Mouse (Mus musculus) embryonic facial prominence, embryonic 13.5 days (tissue): ENCODE data around the gene Dnah7c. TPM values are rescaled to one million over a fixed set of nuclear protein-coding genes. Genes with fewer than 3 reads are reported as not detected.

Experiments
- ATAC-seq: fragments of 200-750 bp; cut with Nextera tagmentation; 2 replicates; pipeline ENCODE4 v1.8.0; 2017; ENCODE audit warnings: low read depth; ENCODE audit not compliant: insufficient number of reproducible peaks, insufficient read depth, low FRiP score, low TSS enrichment
- H3K27ac ChIP-seq: fragments of 300-500 bp; sonication (generic); 2 replicates; pipeline ENCODE4 v1.5.1; 2015; ENCODE audit warnings: moderate library complexity, mild to moderate bottlenecking, inconsistent platforms
- H3K27me3 ChIP-seq: fragments of 300-500 bp; sonication (generic); 2 replicates; pipeline ENCODE4 v1.6.1; 2015; ENCODE audit warnings: mild to moderate bottlenecking, inconsistent platforms
- H3K36me3 ChIP-seq: fragments of 300-500 bp; sonication (generic); 2 replicates; pipeline ENCODE4 v1.6.1; 2015; ENCODE audit warnings: mild to moderate bottlenecking, inconsistent platforms
- H3K4me1 ChIP-seq: fragments of 300-500 bp; sonication (generic); 2 replicates; pipeline ENCODE4 v1.6.1; 2015; ENCODE audit warnings: inconsistent platforms
- H3K4me2 ChIP-seq: fragments of 300-500 bp; sonication (generic); 2 replicates; pipeline ENCODE4 v1.6.1; 2015; ENCODE audit warnings: moderate library complexity, mild to moderate bottlenecking, inconsistent platforms
- H3K4me3 ChIP-seq: fragments of 300-500 bp; sonication (generic); 2 replicates; pipeline ENCODE4 v1.5.1; 2015; ENCODE audit warnings: mild to moderate bottlenecking, inconsistent platforms
- H3K9ac ChIP-seq: fragments of 300-500 bp; sonication (generic); 2 replicates; pipeline ENCODE4 v1.6.1; 2015; ENCODE audit warnings: mild to moderate bottlenecking, inconsistent platforms
- H3K9me3 ChIP-seq: fragments of 300-500 bp; sonication (generic); 2 replicates; pipeline ENCODE4 v1.6.1; 2016; ENCODE audit warnings: inconsistent platforms
- WGBS: fragments of 180-500 bp; shearing (Covaris S2); methylation state at CpG from one replicate; pipeline ENCODE4 v1.1.7; 2015; ENCODE audit warnings: mixed read lengths; 5-methylcytosine and 5-hydroxymethylcytosine counted together
- polyA plus RNA-seq: library from polyadenylated mRNA; unstranded; fragments of >200 nt; fragmentation: Nextera tagmentation; extraction: Ambion mirVana; gene quantifications from 2 replicates; pipeline ENCODE4 v1.2.1, GENCODE M21; 2015

The Dnah7c gene
- polyA plus RNA-seq, 1 experiment from 2014 or later = 0.11 TPM

- no peak for ATAC-seq
- Histone ChIP-seq H3K4me1 (no peaks in the 10 kb centered on the region), H3K27ac (no peak overlapping the region), H3K9me3 (no peaks in the 10 kb centered on the region), H3K9ac (no peak overlapping the region), H3K27me3 (no peaks in the 10 kb centered on the region), H3K4me3 (no peak overlapping the region), H3K36me3 (peaks cover 35% of the 10 kb centered on the region), H3K4me2 (no peak overlapping the region)
- 94% methylated on average over 5 of the region's 5 CpGs for WGBS
These were observed 406.5 kb downstream of the Dnah7c start for GRCm38 (mm10) chr1:46831927-46832326.

GRCm38 (mm10) chr1:46843406-46843805, 418.0 kb downstream of the Dnah7c start:
- no peaks in the 10 kb centered on the region for H3K9me3 ChIP-seq
- 82% methylated on average over 4 of the region's 4 CpGs for WGBS
- no peaks in the 10 kb centered on the region for H3K36me3 ChIP-seq
- no peak overlapping the region for H3K9ac ChIP-seq
- ATAC-seq = no peak
- no peak overlapping the region for H3K27ac ChIP-seq
- no peaks in the 10 kb centered on the region for H3K4me1 ChIP-seq
- no peak overlapping the region for H3K4me3 ChIP-seq
- no peaks in the 10 kb centered on the region for H3K27me3 ChIP-seq
- H3K4me2 ChIP-seq = no peak overlapping the region

DNA sequence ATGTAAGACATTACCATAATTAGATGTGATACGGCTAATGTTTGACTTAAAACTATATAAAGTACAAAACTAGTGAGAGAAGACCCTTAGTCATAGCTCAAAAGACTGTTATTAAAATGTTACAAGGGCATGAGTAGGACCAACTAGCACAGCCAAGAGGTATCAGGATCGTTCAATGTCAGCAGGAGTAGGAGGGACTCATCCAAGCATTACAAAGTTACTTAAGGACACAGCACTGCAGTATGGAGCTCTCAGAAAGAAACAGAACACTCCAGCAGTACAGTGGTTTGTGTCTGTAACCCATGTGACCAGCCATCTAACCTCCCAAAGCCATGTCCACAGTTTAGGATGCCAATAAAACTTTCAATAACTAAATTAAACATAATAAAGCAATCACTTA, 418.9 kb downstream of the Dnah7c start:
- ATAC-seq = no peak
- H3K27me3 ChIP-seq = no peaks in the 10 kb centered on the region
- no peaks in the 10 kb centered on the region for H3K9me3 ChIP-seq
- no peak overlapping the region for H3K4me3 ChIP-seq
- no peaks in the 10 kb centered on the region for H3K4me1 ChIP-seq
- no peak overlapping the region for H3K4me2 ChIP-seq
- 83% methylated on average over 2 of the region's 2 CpGs for WGBS
- H3K36me3 ChIP-seq = no peaks in the 10 kb centered on the region
- H3K27ac ChIP-seq = no peak overlapping the region
- no peak overlapping the region for H3K9ac ChIP-seq

DNA sequence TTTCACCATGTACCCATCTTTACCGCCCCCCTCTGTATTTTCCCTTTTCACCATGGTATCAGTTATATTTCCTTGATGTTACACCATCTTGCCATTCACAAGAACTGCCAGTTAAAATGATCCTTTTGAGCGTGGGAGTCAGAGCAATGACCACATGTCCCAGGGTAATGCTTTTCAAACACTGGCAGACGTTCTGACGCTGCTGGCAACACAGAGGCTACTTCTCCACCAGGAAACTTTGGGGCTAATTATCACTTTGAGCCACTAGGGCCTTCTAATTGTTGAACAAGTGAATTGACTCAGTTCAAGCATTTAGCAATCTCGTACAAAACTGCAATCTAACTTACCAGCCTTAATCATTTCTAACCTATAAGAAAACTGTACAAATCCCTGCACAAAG, 419.8 kb downstream of the Dnah7c start:
- H3K27me3 ChIP-seq = no peaks in the 10 kb centered on the region
- H3K9ac ChIP-seq = no peak overlapping the region
- H3K36me3 ChIP-seq = no peaks in the 10 kb centered on the region
- peaks cover 5% of the 10 kb centered on the region; the same call in 1 of the 2 replicates for H3K4me1 ChIP-seq
- H3K4me2 ChIP-seq = no peak overlapping the region
- ATAC-seq = no peak
- no peaks in the 10 kb centered on the region for H3K9me3 ChIP-seq
- no peak overlapping the region for H3K4me3 ChIP-seq
- 53% methylated on average over 5 of the region's 5 CpGs for WGBS
- no peak overlapping the region for H3K27ac ChIP-seq

GRCm38 (mm10) chr1:46849758-46850157, 424.4 kb downstream of the Dnah7c start:
- no peak for ATAC-seq
- WGBS = 63% methylated on average over 1 of the region's 1 CpGs
- H3K4me2 ChIP-seq = peak overlapping the region; percentile 71; the same call in 1 of the 2 replicates
- H3K36me3 ChIP-seq = no peaks in the 10 kb centered on the region
- H3K4me3 ChIP-seq = no peak overlapping the region
- no peak overlapping the region for H3K27ac ChIP-seq
- H3K9me3 ChIP-seq = no peaks in the 10 kb centered on the region
- H3K27me3 ChIP-seq = no peaks in the 10 kb centered on the region
- H3K9ac ChIP-seq = no peak overlapping the region
- H3K4me1 ChIP-seq = peaks cover 22% of the 10 kb centered on the region

- H3K27ac ChIP-seq = peak overlapping the region; percentile 55
- peak overlapping the region; percentile 52; the same call in 1 of the 2 replicates for H3K9ac ChIP-seq
- H3K27me3 ChIP-seq = no peaks in the 10 kb centered on the region
- H3K36me3 ChIP-seq = no peaks in the 10 kb centered on the region
- no peaks in the 10 kb centered on the region for H3K9me3 ChIP-seq
- peak overlapping the region; percentile 84 for H3K4me3 ChIP-seq
- ATAC-seq = no peak
- WGBS = 48% methylated on average over 4 of the region's 4 CpGs
- H3K4me2 ChIP-seq = peak overlapping the region; percentile 71
- H3K4me1 ChIP-seq = peaks cover 23% of the 10 kb centered on the region
These were observed 426.2 kb downstream of the Dnah7c start for GRCm38 (mm10) chr1:46851586-46851985.

- WGBS = 0% methylated on average over 4 of the region's 4 CpGs
- Histone ChIP-seq H3K9ac (peak overlapping the region; percentile 99), H3K4me1 (peaks cover 23% of the 10 kb centered on the region), H3K9me3 (no peaks in the 10 kb centered on the region), H3K4me2 (peak overlapping the region; percentile 71), H3K27me3 (no peaks in the 10 kb centered on the region), H3K4me3 (peak overlapping the region; percentile 84), H3K27ac (peak overlapping the region; percentile 100), H3K36me3 (no peaks in the 10 kb centered on the region)
- ATAC-seq = no peak
These were observed 426.8 kb downstream of the Dnah7c start for GRCm38 (mm10) chr1:46852216-46852599.

- WGBS = under 1% methylated on average over 68 of the region's 75 CpGs
- ATAC-seq = peak; percentile 45
These were observed 427.3 kb downstream of the Dnah7c start for GRCm38 (mm10) chr1:46852600-46853272.

DNA sequence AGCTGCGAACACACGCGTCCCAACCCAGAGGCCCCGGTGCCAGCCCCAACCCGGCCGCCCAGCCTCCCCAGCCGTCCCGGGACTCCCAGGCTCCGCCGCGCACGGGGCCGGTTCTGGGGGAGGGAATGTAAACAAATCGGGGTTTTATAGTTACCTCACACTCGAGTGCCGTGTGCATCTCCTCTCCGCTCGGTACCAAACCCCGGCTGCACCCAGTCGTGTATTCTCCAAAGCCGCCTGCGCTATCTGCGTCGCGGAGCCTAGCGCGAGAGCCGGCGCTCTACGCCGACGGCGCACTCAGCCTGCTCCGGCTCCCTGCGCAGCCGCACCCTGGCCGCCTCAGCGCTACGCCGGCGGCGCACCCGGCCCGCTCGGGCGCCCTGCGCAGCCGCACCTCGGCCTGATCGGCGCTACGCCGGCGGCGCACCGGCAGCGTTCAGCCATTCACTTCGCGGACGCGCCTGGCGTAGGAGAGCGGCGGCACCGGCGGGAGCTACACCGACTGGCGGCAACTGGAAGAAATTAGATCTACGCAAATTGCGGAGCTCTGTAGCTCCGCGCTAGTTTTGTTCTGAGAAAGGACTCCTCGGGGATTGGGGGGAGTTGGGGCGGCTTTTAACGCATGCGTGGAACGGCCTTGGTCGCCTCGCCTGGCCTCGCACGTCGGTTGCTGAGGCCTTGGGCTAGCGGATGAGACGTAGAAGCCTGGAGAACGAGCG, 428.1 kb downstream of the Dnah7c start:
- peak overlapping the region; percentile 71 for H3K4me2 ChIP-seq
- peak overlapping the region; percentile 100 for H3K27ac ChIP-seq
- peaks cover 23% of the 10 kb centered on the region for H3K4me1 ChIP-seq
- under 1% methylated on average over 86 of the region's 86 CpGs for WGBS
- peak overlapping the region; percentile 84 for H3K4me3 ChIP-seq
- H3K9me3 ChIP-seq = no peaks in the 10 kb centered on the region
- H3K36me3 ChIP-seq = no peaks in the 10 kb centered on the region
- peak overlapping the region; percentile 99 for H3K9ac ChIP-seq
- ATAC-seq = peak; percentile 95
- H3K27me3 ChIP-seq = no peaks in the 10 kb centered on the region

More at GRCm38 (mm10) chr1:46852600-46853272, 427.3 kb downstream of the Dnah7c start:
- peak overlapping the region; percentile 100 for H3K27ac ChIP-seq
- no peaks in the 10 kb centered on the region for H3K27me3 ChIP-seq
- no peaks in the 10 kb centered on the region for H3K36me3 ChIP-seq
- peak overlapping the region; percentile 84 for H3K4me3 ChIP-seq
- peak overlapping the region; percentile 99 for H3K9ac ChIP-seq
- peak overlapping the region; percentile 71 for H3K4me2 ChIP-seq
- H3K9me3 ChIP-seq = no peaks in the 10 kb centered on the region
- peaks cover 23% of the 10 kb centered on the region for H3K4me1 ChIP-seq

DNA sequence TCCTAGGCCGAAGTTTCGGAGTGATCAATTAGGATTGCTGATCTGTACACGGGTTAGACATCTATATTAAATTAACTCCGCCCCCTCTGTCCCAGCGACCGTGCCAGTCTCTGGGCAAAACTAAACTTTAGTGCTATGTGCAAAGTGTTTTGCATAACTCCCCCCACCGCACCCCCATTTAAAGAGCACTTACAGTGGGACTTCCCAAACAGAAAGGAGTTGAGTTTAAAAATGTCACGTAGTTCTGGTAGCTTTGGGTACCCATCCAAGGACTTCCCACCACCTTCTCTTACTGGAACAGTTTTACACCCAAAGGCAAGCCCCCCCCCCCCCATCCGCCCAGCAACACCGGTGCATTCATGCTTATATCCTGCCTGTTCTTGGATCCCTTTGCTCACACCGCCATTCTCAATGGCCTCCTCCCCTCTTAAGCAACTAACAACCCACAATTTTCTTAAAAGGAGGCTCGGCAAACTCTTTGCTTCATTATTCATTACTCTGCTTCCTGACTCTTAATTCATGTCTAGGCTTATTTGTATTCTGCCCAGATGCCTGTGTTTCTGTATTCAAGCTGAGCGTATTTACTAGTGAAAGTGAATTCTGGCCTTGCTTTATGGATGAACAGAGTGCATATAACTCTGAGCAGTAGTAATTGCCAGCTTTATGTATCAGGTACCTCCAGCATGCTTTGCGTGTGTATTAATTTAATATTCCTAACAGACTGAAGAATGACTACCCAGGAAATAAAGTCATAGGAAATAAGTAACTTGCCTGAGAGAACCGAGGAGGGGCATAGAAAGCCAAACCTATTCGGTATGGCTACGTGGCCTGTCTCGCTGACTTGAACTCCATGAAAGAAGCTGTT, 428.9 kb downstream of the Dnah7c start:
- Histone ChIP-seq H3K4me1 (peaks cover 23% of the 10 kb centered on the region), H3K27ac (peak overlapping the region; percentile 100), H3K36me3 (no peaks in the 10 kb centered on the region), H3K9ac (peak overlapping the region; percentile 99), H3K4me2 (peak overlapping the region; percentile 71), H3K4me3 (peak overlapping the region; percentile 84), H3K9me3 (no peaks in the 10 kb centered on the region), H3K27me3 (no peaks in the 10 kb centered on the region)
- ATAC-seq = peak; percentile 65; the same call in 1 of the 2 replicates
- WGBS = 25% methylated on average over 18 of the region's 18 CpGs

GRCm38 (mm10) chr1:46856498-46856897, 431.1 kb downstream of the Dnah7c start:
- H3K36me3 ChIP-seq = no peaks in the 10 kb centered on the region
- no peak overlapping the region for H3K4me3 ChIP-seq
- no peaks in the 10 kb centered on the region for H3K27me3 ChIP-seq
- H3K9ac ChIP-seq = no peak overlapping the region
- H3K9me3 ChIP-seq = no peaks in the 10 kb centered on the region
- no peak for ATAC-seq
- H3K4me2 ChIP-seq = no peak overlapping the region
- 47% methylated on average over 4 of the region's 4 CpGs for WGBS
- no peak overlapping the region for H3K27ac ChIP-seq
- peaks cover 11% of the 10 kb centered on the region; the same call in 1 of the 2 replicates for H3K4me1 ChIP-seq
